Mouse (Mus musculus): Measurements from ENCODE around the gene Gm5155.

- TF ChIP-seq EP300 (optimal IDR thresholded peaks at IDR 0.05), result no peak
- TF ChIP-seq CTCF (IDR thresholded peaks at IDR 0.05; ENCODE audit: low read depth), result no peak
Observed at GRCm38 (mm10) chr7:17870776-17871175, 791 bp upstream of the Gm5155 start.

All from stomach, postnatal 0 days (tissue).